ENCODE assay signal across 8 mouse cellular contexts in the genomic region with DNA sequence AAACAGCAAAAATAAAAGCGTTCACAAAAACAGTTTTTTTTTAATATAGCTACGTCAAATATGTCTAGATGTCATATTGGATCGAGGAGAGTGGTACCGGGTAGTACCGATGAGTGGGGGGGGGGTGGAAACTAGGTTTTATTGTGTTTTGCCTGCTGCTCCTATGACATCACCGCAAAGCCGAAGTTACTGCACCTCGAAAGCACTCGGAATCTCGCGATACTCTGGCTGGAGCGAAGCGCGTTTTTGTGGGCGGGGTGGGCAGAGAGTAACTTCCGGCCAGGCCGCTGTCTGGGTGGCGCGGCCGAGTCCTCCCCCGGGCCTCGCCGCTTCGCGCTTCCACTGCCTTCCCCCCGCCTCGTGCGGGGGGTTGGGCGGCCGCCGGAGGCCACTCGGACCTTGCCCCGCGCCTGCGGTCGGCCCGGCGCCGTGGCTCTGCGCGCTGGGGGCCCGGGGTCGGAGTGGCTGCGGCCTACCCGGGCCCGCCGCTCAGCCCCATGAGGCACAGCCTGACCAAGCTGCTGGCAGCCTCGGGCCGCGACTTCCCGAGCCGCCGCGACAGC. TPM values are rescaled to one million over a fixed set of nuclear protein-coding genes. Genes with fewer than 3 reads are reported as not detected.
A peak's percentile ranks its signal among the peaks of the same experiment; 100 is the strongest.
DNase-seq lines count a peak whose midpoint lies in the region; ATAC-seq and TF ChIP-seq lines count a peak whose summit lies in the region.

A gene (plus strand): TSS at position 212 of the 563 bp plus-strand sequence.

- H3K9me3 ChIP-seq in kidney, embryonic 14.5 days (ENCODE audit: control insufficient read depth, low read length) = no peaks in the 10 kb centered on the region
- H3K9me3 ChIP-seq in limb, embryonic 15.5 days = no peaks in the 10 kb centered on the region

- peak; percentile 98 for ATAC-seq in kidney, embryonic 14.5 days (ENCODE audit: low FRiP score, low TSS enrichment)
- peak; percentile 95 for ATAC-seq in limb, embryonic 15.5 days (ENCODE audit: insufficient number of reproducible peaks, low FRiP score, low TSS enrichment, low read depth)

- no peak for TF ChIP-seq CTCF in bone marrow macrophage, adult 2 months (IDR thresholded peaks at IDR 0.05; ENCODE audit: low read depth, low read length)
- no peak for TF ChIP-seq CTCF in embryonic fibroblast, embryonic 13.5 days (IDR thresholded peaks at IDR 0.05; ENCODE audit: borderline replicate concordance, insufficient read depth, low read length)

- peak within 1 kb of the TSS; percentile 96 for H3K4me3 ChIP-seq in bone marrow macrophage, adult 2 months (ENCODE audit: insufficient read depth, low read length)
- H3K4me3 ChIP-seq in embryonic fibroblast, embryonic 13.5 days (ENCODE audit: insufficient read depth, low read length) = peak within 1 kb of the TSS; percentile 99
- H3K4me3 ChIP-seq in kidney, embryonic 14.5 days (ENCODE audit: low read length) = peak within 1 kb of the TSS; percentile 98
- H3K4me3 ChIP-seq in limb, embryonic 15.5 days = peak within 1 kb of the TSS; percentile 95

- H3K27me3 ChIP-seq in kidney, embryonic 14.5 days (ENCODE audit: control insufficient read depth, insufficient read depth, low read length) = no peaks in the 10 kb centered on the region
- H3K27me3 ChIP-seq in limb, embryonic 15.5 days = no peaks in the 10 kb centered on the region

- DNase-seq in A20 (ENCODE audit: low read depth, low spot score) = peak; percentile 97
- peak; percentile 97 for DNase-seq in heart, adult 9 months (ENCODE audit: low spot score in 2 of 2)
- DNase-seq in monocyte, adult 2 months (ENCODE audit: low read depth in 1 of 2, low spot score in 2 of 2) = peak; percentile 79 to 91
- peak; percentile 96 to 97 for DNase-seq in spleen, postnatal 36 days (ENCODE audit: low spot score in 2 of 2)

- H3K4me2 ChIP-seq in kidney, embryonic 14.5 days (replicated peaks; ENCODE audit: low read depth, low read length) = peak within 1 kb of the TSS; percentile 89
- peak within 1 kb of the TSS; percentile 68 for H3K4me2 ChIP-seq in limb, embryonic 15.5 days

- peak within 1 kb of the TSS; percentile 87 for H3K27ac ChIP-seq in bone marrow macrophage, adult 2 months (ENCODE audit: insufficient read depth, low read depth, low read length)
- peak within 1 kb of the TSS; percentile 89 for H3K27ac ChIP-seq in embryonic fibroblast, embryonic 13.5 days (ENCODE audit: insufficient read depth, low read length)
- H3K27ac ChIP-seq in kidney, embryonic 14.5 days (ENCODE audit: low read depth, low read length) = peak within 1 kb of the TSS; percentile 99
- H3K27ac ChIP-seq in limb, embryonic 15.5 days = peak within 1 kb of the TSS; percentile 98

- under 1% methylated on average over 39 of the region's 54 CpGs for WGBS in kidney, embryonic 14.5 days
- WGBS in limb, embryonic 15.5 days = under 1% methylated on average over 54 of the region's 54 CpGs

- H3K36me3 ChIP-seq in kidney, embryonic 14.5 days (ENCODE audit: control insufficient read depth, insufficient read depth, low read length) = peaks cover 6% of the 10 kb centered on the region; the same call in 1 of the 2 replicates
- no peaks in the 10 kb centered on the region for H3K36me3 ChIP-seq in limb, embryonic 15.5 days

- TF ChIP-seq POLR2A in bone marrow macrophage, adult 2 months (IDR thresholded peaks at IDR 0.05; ENCODE audit: borderline replicate concordance, low read depth, low read length) = no peak; the same call in 1 of the 2 replicates
- TF ChIP-seq POLR2A in embryonic fibroblast, embryonic 13.5 days (IDR thresholded peaks at IDR 0.05; ENCODE audit: low read depth, low read length) = peak; percentile 74

- 0 out of 2 replicates have a peak, but pooled peaks cover 2% of the 10 kb centered on the region for H3K4me1 ChIP-seq in bone marrow macrophage, adult 2 months (ENCODE audit: control insufficient read depth, insufficient read depth, low read length)
- H3K4me1 ChIP-seq in embryonic fibroblast, embryonic 13.5 days (ENCODE audit: control insufficient read depth, insufficient read depth, low read length) = no peaks in the 10 kb centered on the region; the same call in 1 of the 2 replicates
- no peaks in the 10 kb centered on the region for H3K4me1 ChIP-seq in kidney, embryonic 14.5 days (ENCODE audit: control insufficient read depth, insufficient read depth, low read length)
- no peaks in the 10 kb centered on the region for H3K4me1 ChIP-seq in limb, embryonic 15.5 days

- H3K9ac ChIP-seq in kidney, embryonic 14.5 days (ENCODE audit: low read depth, low read length) = peak within 1 kb of the TSS; percentile 100
- peak within 1 kb of the TSS; percentile 100 for H3K9ac ChIP-seq in limb, embryonic 15.5 days

RNA-seq across cellular contexts. Expression of the gene that starts here (rescaled TPM):
- 49.0 and 54.4 TPM in 2 replicates for polyA plus RNA-seq in bone marrow macrophage, adult 2 months (2012; ENCODE audit: insufficient read depth, insufficient read length, missing spikeins)
- 40.1 and 52.7 TPM in 2 replicates for polyA plus RNA-seq in embryonic fibroblast, embryonic 13.5 days (2011; ENCODE audit: insufficient read length, low read depth, missing spikeins)
- 54.2 and 55.3 TPM in 2 replicates for polyA plus RNA-seq in kidney, embryonic 14.5 days (2014; fragmentation: Nextera tagmentation; extraction: Ambion mirVana)
- polyA plus RNA-seq in limb, embryonic 15.5 days (2015; fragmentation: Nextera tagmentation; extraction: Ambion mirVana) = 18.7 and 31.9 TPM in 2 replicates

Comparison
In these comparisons a context has a peak if more than half of its experiments do, and no peak if none do; other contexts are left out.
1. Peak in every context shown above with its lines: DNase-seq, ATAC-seq, H3K4me3 ChIP-seq and H3K27ac ChIP-seq.